Mouse (Mus musculus) midbrain, postnatal 0 days (tissue): Measurements from ENCODE around the gene Hoxd12. TPM values are rescaled to one million over a fixed set of nuclear protein-coding genes. Genes with fewer than 3 reads are reported as not detected.

ENCODE experiments used
- ATAC-seq: fragments of 200-750 bp; cut with Nextera tagmentation; 2 replicates; pipeline ENCODE4 v1.8.0; 2017; ENCODE audit warnings: moderate number of reproducible peaks, mild to moderate bottlenecking, moderate TSS enrichment, moderate library complexity; ENCODE audit not compliant: low FRiP score
- DNase-seq: peaks from one replicate; pipeline ENCODE4 v3.0.0-alpha.2; 2015; ENCODE audit warnings: low spot score
- H3K27ac ChIP-seq: fragments of 300-500 bp; sonication (generic); 2 replicates; pipeline ENCODE4 v1.5.1; 2014; ENCODE audit warnings: low read depth, mild to moderate bottlenecking, low read length, mixed read lengths
- H3K27me3 ChIP-seq: fragments of 300-500 bp; sonication (generic); 2 replicates; pipeline ENCODE4 v1.6.1; 2014; ENCODE audit warnings: low read length, control low read depth, mixed read lengths; ENCODE audit not compliant: insufficient read depth
- H3K36me3 ChIP-seq: fragments of 300-500 bp; sonication (generic); 2 replicates; pipeline ENCODE4 v1.6.1; 2014; ENCODE audit warnings: low read length, control low read depth, mixed read lengths; ENCODE audit not compliant: insufficient read depth
- H3K4me1 ChIP-seq: fragments of 300-500 bp; sonication (generic); 2 replicates; pipeline ENCODE4 v1.6.1; 2014; ENCODE audit warnings: mild to moderate bottlenecking, control low read depth, antibody characterized with exemption, low read length, mixed read lengths; ENCODE audit not compliant: insufficient read depth
- H3K4me2 ChIP-seq: fragments of 300-500 bp; sonication (generic); 2 replicates; pipeline ENCODE4 v1.6.1; 2014; ENCODE audit warnings: low read depth, mild to moderate bottlenecking, low read length, mixed read lengths; ENCODE audit not compliant: poor library complexity, severe bottlenecking
- H3K4me3 ChIP-seq: fragments of 300-500 bp; sonication (generic); 2 replicates; pipeline ENCODE4 v1.5.1; 2014; ENCODE audit warnings: low read depth, mild to moderate bottlenecking, low read length, moderate library complexity
- H3K9ac ChIP-seq: fragments of 300-500 bp; sonication (generic); replicated peaks from 2 replicates; pipeline ENCODE4 v1.6.1; 2014; ENCODE audit warnings: mild to moderate bottlenecking, low read length, moderate library complexity, mixed read lengths; ENCODE audit not compliant: poor library complexity, severe bottlenecking
- H3K9me3 ChIP-seq: fragments of 300-500 bp; sonication (generic); 2 replicates; pipeline ENCODE4 v1.6.1; 2016; ENCODE audit warnings: low read length, control low read depth
- CTCF ChIP-seq: IDR thresholded peaks from 2 replicates; pipeline ENCODE4 v1.5.1; 2016; ENCODE audit warnings: antibody characterized with exemption, mild to moderate bottlenecking
- WGBS: fragments of 180-500 bp; shearing (Covaris S2); extraction: QIAGEN DNeasy Blood & Tissue Kit; methylation state at CpG from one replicate; pipeline ENCODE4 v1.1.7; 2014; 5-methylcytosine and 5-hydroxymethylcytosine counted together
- polyA plus RNA-seq: library from polyadenylated mRNA; unstranded; fragments of >200 nt; fragmentation: Nextera tagmentation; extraction: Ambion mirVana; gene quantifications from 2 replicates; pipeline ENCODE4 v1.2.1, GENCODE M21; 2015
- total RNA-seq: library from RNA; depleted of rRNA; stranded (reverse); fragments of >200 nt; gene quantifications from 2 replicates; pipeline ENCODE4 v1.2.3, GENCODE M21; 2014

Gene Hoxd12
- total and polyA plus RNA-seq, 2 experiments from 2014 or later, result not detected

DNA sequence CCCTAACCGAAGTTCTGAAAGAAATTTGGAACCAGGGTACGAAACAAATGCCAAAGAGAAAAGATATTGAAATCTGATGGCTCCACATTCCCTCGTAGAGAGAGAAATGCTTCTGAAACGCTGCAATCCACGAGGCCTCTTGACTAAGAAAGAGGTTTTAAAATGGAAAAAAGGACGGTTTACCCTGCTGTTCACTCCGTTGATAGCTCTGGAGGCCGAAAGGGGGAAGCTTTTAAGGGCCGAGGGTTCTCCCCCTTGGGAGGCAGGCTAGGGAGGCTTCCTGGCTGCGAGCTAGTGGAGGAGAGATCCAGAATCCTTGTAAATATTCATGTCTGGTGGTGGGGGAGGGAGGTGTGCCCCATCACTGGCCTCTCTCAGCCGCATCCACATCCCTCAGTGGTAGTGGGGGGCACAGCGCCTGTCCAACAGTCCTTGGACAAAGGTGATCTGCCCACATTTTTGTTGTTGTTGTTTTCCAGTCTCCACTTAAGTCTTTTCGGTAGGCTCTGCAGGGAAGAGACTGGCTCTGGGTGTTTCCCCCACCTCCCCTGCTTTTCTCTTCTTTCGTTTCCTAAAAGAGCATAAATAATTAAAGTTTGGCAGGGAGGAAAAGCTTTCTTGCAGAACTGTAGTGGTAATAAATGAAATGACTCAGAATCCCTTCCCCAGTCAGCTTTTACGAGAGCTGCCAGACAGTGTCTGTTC is 4.2 kb downstream of the Hoxd12 start, which contains the start of gene Hoxd11:
Hoxd11 (plus strand) TSS at position 667 of the 705 bp plus-strand sequence.
- Histone ChIP-seq H3K9me3 (no peaks in the 10 kb centered on the region), H3K27me3 (peaks cover 99% of the 10 kb centered on the region), H3K4me2 (no peak within 1 kb of the TSS), H3K4me3 (no peak within 1 kb of the TSS), H3K27ac (no peak within 1 kb of the TSS), H3K4me1 (no peaks in the 10 kb centered on the region), H3K36me3 (no peaks in the 10 kb centered on the region), H3K9ac (no peak within 1 kb of the TSS)
- no peak for TF ChIP-seq CTCF
- WGBS, result 2% methylated on average over 15 of the region's 15 CpGs
- no peak for ATAC-seq
- no peak for DNase-seq

DNA sequence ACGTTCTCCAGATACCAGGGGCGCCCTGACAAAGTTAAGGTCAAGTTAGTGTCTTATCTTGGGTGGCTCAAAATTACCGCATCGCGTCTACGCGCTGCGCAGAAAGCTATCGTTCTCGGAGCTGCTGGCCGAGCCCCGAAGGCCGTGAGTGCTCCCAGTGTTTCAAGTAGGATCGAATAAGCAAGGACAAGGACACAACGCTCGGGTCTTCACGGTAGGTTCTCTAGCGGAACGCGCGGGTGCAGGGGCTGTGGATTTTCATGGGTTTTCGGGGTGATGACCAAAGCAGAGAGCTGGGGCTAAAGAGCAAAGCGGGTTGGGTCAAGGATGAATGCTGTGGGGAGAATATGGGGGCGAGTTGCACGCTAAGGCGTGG is 4.8 kb downstream of the Hoxd12 start:
- no peak overlapping the region for H3K27ac ChIP-seq
- ATAC-seq (no peak), DNase-seq (no peak)
- H3K9ac ChIP-seq, result no peak overlapping the region
- H3K36me3 ChIP-seq, result no peaks in the 10 kb centered on the region
- H3K4me1 ChIP-seq, result no peaks in the 10 kb centered on the region
- no peak for TF ChIP-seq CTCF
- under 1% methylated on average over 26 of the region's 26 CpGs for WGBS
- peaks cover 99% of the 10 kb centered on the region for H3K27me3 ChIP-seq
- no peak overlapping the region for H3K4me3 ChIP-seq
- no peak overlapping the region for H3K4me2 ChIP-seq
- no peaks in the 10 kb centered on the region for H3K9me3 ChIP-seq

DNA sequence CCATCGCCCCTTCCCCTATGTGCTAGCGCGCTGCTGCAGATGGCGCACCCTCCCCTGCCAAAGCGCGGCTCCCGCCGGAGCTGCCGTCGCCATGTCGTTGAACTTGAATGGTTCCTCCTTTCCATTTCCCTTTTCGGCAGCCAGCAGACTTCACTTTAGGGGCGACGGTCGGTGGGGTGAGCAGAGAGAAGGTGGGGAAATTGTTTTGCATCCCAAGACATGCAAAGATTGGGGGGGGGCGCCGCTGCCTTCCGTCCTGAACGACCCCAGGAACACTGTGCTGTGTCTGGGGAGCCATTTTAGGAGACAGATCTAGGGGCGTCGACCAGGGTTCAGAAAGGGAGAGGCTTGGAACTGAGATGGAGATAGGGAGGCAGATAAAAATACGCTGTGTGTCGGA is 5.2 kb downstream of the Hoxd12 start:
- Histone ChIP-seq H3K27ac (no peak overlapping the region), H3K9ac (no peak overlapping the region), H3K9me3 (no peaks in the 10 kb centered on the region), H3K4me1 (no peaks in the 10 kb centered on the region), H3K27me3 (peaks cover 99% of the 10 kb centered on the region), H3K36me3 (no peaks in the 10 kb centered on the region), H3K4me2 (no peak overlapping the region), H3K4me3 (no peak overlapping the region)
- ATAC-seq (no peak), DNase-seq (no peak)
- no peak for TF ChIP-seq CTCF
- under 1% methylated on average over 23 of the region's 23 CpGs for WGBS

DNA sequence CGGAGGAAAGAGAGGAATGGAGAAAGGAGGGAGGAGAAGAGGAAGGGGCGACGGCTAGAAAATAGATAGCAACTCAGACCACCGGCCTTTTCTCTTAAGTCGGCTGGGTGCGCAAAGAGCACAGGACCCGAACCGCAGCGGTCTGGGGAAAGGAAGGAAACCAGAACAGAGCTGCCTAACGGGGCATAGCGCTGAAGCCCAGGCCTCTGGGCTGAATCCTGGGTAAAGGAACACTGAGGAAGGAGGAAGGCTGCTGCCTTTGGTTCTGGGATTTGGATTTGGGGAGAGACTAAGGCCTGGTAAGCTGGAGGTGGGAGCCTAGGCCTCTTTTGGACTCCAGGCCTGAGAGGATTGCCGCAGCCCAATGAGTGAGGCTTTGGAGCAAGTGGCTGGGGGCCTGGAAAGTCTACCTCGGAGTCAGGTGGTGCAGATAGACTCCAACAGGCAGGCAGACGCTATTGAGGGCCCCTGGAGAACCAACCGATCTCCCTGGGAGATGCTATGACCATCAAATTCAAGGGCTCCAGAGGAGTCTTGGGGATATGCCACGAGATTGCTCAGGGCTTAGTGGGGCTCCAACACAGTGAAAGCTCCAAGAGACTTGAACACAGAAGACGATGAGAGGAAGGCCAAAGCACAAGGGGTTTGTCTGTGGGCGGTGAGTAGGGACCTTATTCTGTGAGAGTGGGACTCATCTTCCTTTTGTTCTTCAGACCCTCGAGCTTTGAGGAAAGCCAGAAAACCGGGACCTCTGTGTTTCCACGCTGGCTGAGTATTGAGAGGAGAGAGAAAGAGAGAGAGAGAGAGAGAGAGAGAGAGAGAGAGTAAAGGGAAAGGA is 6.0 kb downstream of the Hoxd12 start:
- no peak overlapping the region for H3K9ac ChIP-seq
- H3K36me3 ChIP-seq, result no peaks in the 10 kb centered on the region
- TF ChIP-seq CTCF, result no peak
- no peak for DNase-seq
- no peaks in the 10 kb centered on the region for H3K4me1 ChIP-seq
- H3K4me3 ChIP-seq, result no peak overlapping the region
- ATAC-seq, result no peak
- no peak overlapping the region for H3K27ac ChIP-seq
- no peaks in the 10 kb centered on the region for H3K9me3 ChIP-seq
- peaks cover 99% of the 10 kb centered on the region for H3K27me3 ChIP-seq
- no peak overlapping the region for H3K4me2 ChIP-seq
- WGBS, result 1% methylated on average over 21 of the region's 21 CpGs

DNA sequence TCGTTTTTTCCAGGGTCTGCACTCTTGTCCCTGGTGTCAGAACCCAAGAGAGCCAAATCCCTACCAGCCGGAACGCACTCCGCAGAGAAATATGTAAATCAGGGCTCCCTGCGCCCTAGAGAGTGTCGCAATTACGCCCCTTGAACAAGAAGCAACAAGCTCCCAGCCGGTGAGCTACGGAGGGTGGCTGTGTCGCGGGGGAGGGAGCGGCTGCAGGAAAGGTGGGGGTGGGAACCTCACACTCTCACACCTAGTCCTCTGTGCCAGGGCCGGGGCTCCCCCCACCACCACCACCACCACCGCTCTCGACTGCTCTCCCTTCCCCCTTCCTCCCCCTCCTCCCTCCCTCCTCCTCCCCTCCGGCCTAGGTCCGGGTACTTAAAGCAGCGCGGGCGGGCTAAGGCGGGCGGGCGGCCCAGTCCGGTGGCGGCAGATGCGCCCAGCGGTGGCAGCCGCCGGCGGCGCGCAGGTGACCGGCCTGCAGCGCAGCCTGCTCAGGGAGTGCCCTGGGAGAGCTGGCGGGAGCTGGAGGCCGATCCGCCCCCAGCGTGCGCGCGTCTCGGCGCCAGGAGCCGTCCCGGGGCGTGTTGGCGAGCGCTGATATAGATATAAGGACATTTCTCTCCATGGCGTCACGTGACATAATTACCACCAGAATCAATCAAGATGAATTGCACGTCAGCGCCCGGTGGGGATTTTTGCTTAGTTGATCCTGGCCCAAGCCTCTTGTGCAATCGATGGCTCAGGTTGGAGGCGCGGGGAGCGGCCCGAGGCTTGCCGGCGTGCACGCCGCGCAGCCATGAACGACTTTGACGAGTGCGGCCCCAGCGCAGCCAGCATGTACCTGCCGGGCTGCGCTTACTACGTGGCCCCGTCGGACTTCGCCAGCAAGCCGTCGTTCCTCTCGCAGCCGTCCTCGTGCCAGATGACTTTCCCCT is 7.0 kb downstream of the Hoxd12 start:
- Histone ChIP-seq H3K9ac (no peak overlapping the region), H3K27me3 (peaks cover 98% of the 10 kb centered on the region), H3K9me3 (no peaks in the 10 kb centered on the region), H3K27ac (no peak overlapping the region), H3K36me3 (no peaks in the 10 kb centered on the region), H3K4me2 (peak overlapping the region; percentile 2; the same call in 1 of the 2 replicates), H3K4me1 (no peaks in the 10 kb centered on the region), H3K4me3 (peak overlapping the region; percentile 3; the same call in 1 of the 2 replicates)
- WGBS, result under 1% methylated on average over 74 of the region's 78 CpGs
- ATAC-seq, result no peak
- no peak for TF ChIP-seq CTCF
- DNase-seq, result no peak
